Mouse (Mus musculus) embryo, embryonic 10 days (tissue): ENCODE measurements around the gene B3galt5.
A peak's percentile ranks its signal among the peaks of the same experiment; 100 is the strongest.

Source experiments
- DNase-seq: peaks from one replicate; pipeline ENCODE4 v3.0.0-alpha.2; 2015; ENCODE audit warnings: low spot score

Gene B3galt5

GRCm38 (mm10) chr16:96235366-96235970 is at the start of gene B3galt5:
Gene B3galt5 (plus strand): TSS chr16:96235801.
- DNase-seq, result peak; percentile 5

DNA sequence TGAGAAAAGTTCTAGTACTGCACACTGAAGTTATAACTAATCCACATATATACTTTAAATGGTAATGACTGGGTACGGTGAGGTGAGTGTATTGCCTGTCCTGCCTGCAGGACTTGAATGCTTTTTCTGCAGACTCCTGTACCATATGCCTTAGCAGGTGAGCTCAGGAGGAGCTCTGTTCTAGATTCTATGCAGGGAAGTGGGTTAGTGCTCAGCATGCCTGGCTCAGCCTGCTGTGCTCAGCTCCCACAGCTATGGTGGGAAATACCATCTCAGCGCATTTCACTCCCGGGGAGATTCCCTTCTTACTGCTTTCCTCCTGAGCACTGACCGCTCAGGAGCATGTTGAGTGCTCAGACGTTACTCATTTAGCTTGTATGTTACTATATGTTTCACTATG is 48.0 kb upstream of the B3galt5 start:
- DNase-seq, result no peak

DNA sequence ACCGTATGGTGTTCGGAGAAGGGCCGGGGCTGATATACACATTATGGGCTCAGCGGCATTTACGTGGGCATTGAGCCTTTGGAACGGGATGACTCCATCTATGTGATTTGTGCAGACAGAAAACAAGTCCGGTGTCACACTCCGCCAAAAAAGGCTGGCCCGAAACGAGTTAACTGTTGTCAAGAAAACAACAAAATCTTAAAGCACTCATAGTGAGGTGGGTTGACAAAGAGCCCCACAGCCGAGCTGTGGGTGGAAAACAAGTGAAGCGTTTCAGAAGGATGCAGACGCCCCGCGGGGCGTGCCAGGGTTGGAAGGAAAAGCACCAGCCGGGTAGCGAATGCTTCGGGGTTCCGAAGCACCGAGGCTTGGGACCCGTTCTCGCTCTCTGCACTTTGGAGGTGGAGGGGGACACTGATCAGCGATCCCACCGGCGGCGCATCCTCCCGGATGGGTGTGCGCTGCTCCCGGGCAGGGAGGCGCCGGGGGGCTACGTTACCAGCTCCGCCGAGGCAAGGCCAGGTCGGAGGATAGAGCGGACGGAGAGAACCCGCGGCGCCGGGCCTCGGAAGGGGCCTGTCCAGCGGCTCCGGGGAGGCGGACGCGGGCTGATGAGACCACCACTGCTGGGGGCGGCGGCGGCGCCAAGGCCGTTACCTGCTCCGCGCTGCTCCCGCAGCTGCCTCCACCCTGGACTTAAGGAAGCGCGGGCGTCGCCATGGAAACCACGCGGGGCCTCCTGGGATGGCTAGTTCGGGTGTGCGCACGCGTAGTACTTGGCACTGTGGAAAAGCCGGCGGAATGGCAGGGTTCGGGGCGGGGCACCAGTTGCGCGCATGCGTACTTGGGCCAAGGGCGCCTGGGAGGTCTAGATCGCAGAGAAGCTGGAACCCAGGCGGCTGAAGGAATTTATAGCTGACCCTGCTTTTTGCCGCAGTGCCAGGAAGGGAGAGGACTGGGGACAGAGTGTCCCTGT is 43.8 kb upstream of the B3galt5 start, which contains the start of gene Lca5l:
Gene Lca5l (minus strand): TSS at position 741 of the 976 bp plus-strand sequence.
- DNase-seq, result peak; percentile 100

GRCm38 (mm10) chr16:96199913-96200701 is 35.5 kb upstream of the B3galt5 start, which contains the start of gene Sh3bgr:
Gene Sh3bgr (plus strand): TSS chr16:96200450.
- DNase-seq, result peak; percentile 67

DNA sequence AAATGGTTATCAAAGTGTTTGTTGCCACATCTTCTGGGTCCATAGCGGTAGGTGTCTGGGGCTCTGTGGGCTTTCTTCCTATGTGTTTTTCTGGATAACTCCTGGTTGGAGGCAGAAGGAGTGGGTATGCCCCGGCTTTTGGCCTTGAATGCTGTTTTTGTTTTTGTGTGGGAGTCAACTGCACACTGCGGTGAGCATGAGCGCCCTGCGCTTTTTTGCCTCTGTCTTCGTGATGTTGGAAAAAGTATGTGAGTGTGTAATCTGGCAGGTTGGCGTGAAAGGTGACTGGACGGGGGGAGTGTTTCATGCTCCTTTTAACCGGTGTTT is 34.9 kb upstream of the B3galt5 start:
- no peak for DNase-seq

- no peak for DNase-seq
These were observed 33.9 kb upstream of the B3galt5 start for GRCm38 (mm10) chr16:96201485-96202232.

- no peak for DNase-seq
These were observed 25.8 kb upstream of the B3galt5 start for GRCm38 (mm10) chr16:96209789-96210188.

DNA sequence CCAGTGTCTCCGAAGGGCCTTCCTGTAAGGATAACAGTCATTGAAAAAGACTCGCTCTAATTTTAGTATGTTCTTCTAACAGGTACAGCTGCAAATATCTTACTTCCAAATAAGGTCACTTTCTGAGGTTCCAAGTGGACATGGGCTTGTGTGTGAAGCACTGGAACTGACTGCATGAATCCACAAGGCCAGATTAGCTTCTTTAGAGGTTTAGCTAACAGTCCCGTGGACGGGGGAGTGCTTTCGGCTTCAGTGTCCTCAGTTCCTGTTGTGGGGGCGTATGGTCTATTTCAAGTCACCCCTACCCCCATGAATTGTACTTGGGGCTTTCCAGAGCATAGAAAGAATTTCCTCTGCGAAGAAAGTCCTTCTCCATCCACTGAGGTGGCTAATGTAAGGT is 24.7 kb upstream of the B3galt5 start:
- no peak for DNase-seq

GRCm38 (mm10) chr16:96213027-96213426 is 22.6 kb upstream of the B3galt5 start:
- DNase-seq, result no peak

DNA sequence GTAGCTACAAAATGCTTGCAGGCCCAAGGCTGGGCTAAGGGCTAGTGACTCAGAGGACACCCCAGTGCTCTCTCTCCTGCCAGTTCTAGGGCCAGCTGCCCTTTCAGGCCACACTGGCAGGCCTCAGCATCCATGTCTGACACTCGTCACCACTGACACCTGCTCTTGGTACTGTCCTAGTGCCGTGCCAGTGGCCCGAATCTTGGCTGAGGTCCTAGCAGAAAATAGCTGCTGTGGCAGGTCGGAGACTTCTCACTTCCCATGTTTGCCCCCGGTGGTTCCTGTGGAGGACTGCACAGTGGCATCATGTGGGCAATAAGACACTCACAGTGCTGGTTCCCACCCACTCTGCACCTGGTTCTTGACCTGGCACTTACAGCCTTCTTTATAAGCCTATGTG is 14.1 kb upstream of the B3galt5 start:
- DNase-seq, result no peak

- no peak for DNase-seq
These were observed 13.6 kb upstream of the B3galt5 start for GRCm38 (mm10) chr16:96221959-96222358.

GRCm38 (mm10) chr16:96222452-96222851 is 13.1 kb upstream of the B3galt5 start:
- DNase-seq, result no peak

DNA sequence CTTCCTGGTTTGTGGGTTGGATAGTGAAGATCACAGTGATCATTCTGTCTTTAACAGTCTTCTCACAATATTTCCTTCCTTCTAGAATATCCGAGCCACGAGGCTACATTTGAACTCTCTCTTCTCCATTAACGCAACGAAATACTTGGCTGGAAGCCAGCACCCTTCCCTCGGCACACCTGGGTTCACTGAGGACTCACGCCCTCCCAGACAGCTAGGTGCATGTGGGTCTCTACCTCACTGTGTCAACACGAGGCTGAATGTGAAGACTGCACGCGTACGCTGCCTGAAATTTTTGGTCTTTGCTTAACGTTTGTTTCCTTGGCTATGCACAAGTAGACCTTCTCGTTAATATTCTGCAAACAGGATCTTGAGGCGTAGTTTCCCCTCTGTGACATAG is 7.2 kb upstream of the B3galt5 start:
- DNase-seq, result no peak

GRCm38 (mm10) chr16:96229044-96229555 is 6.5 kb upstream of the B3galt5 start:
- no peak for DNase-seq

DNA sequence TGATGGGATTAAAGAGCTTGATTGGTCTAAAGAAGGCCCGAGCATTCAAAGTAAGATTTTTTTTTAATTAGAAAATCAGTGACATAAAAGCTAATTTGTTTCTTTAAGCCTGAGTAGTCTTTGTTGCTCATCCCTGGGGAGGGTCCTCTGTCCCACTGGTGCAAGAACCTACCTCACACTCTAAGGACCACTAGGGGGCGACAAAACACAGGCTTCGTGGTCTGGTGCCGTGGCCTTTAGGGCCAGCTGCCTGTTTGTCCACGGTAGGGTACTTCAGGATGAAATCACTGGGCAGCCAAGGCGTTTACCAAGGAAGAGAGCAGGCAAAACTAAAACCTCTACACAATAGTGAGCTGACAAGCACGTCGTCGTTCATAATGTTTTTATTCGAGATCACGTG is 5.2 kb upstream of the B3galt5 start:
- DNase-seq, result peak; percentile 94

- DNase-seq, result no peak
These were observed 4.3 kb upstream of the B3galt5 start for GRCm38 (mm10) chr16:96231251-96231650.

DNA sequence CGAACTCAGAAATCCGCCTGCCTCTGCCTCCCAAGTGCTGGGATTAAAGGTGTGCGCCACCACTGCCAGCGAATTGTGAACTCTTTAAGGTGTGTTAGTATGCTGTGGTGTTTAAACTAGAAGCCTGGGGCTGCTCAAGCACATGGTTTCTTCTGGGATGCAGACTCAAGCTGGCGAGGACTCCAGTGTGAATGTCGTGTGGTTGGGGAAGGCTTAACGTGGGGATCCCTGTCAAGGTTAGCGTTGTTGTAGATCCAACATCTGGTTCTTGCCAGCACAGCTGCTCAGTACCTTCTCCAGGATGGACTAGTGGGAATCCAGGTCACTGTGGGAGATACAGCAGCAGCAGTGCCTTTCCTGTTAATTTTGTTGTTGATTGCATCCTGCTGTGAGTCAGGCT is 3.6 kb upstream of the B3galt5 start:
- no peak for DNase-seq

DNA sequence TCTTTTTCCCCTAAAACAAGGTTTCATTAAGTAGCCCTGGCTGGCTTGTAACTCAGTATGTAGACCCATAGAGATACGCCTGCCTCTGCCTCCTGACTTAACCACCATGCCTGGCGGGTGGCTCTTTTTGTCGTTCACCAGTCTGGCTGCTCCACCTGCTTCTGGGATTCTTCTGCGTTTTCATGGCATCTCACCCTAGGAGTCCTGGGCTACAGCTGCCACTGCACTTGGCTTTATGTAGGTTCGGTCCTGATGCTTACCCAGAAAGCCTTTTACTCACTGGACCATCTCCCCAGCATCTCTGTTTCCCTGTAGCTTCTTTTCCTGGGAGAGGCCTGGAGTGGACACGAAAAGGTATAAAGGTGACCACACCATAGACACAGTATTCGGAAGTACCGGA is 1.6 kb upstream of the B3galt5 start:
- DNase-seq, result no peak

DNA sequence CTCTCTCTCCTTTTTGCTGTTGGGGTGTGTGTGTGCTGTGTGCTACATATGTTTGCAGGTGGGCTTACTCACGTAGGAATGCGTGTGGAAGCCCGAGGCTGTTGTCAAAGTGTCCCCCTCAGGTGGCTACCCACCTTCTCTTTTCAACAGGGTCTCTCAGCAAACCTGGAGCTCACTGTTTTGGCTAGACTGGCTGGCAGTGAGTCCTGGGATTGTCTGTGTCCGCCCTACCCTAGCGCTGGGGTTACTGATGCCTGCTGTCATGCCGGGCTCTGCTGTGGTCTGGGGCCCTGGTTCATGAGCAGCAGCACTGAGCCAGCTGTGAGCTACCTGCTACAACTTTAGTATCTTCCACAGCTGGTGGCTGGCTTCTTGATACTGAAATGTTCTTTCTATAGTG is 8.9 kb downstream of the B3galt5 start:
- DNase-seq, result no peak

DNA sequence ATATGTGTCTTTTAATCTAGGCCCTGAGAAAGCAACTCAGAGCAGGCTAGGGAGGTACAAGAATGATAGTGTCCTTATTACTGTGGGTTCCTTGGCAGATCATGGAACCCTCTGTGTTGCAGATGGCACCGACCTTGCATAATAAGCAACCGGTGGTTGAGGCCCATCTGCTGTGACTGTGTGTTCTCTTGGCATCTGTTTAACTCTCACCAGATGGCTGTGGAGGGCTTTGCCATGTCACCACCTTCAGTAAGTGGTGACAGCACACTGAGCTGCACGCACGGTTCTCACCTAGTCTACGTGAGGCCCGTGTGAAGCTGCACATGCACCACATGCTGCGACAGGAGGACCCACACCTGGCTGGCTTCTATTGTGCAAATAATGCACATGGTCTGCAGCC is 14.0 kb downstream of the B3galt5 start:
- DNase-seq, result no peak

DNA sequence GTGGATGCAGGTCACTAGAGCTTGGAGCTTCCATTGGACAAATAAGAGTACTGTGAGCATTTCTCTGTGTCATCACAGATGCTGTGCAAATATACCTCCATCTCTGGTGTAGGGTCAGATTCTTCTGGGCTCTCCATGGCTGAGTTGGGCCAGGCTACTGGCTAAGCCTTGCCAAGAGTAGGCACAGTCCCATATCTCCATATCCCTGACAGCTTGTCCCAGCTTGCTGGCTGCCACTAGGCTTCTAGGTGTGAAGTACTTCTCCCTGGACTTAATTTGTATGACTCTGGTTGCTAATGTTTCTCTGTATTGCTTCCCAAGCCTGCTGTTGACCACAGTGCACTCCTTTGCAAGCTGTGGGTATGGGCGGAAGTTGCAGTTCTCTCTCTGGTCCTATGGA is 16.5 kb downstream of the B3galt5 start:
- no peak for DNase-seq

- no peak for DNase-seq
These were observed 22.8 kb downstream of the B3galt5 start for GRCm38 (mm10) chr16:96258429-96258828.
